Comparison of ENCODE assay signal across 8 mouse cellular contexts in the genomic region with DNA sequence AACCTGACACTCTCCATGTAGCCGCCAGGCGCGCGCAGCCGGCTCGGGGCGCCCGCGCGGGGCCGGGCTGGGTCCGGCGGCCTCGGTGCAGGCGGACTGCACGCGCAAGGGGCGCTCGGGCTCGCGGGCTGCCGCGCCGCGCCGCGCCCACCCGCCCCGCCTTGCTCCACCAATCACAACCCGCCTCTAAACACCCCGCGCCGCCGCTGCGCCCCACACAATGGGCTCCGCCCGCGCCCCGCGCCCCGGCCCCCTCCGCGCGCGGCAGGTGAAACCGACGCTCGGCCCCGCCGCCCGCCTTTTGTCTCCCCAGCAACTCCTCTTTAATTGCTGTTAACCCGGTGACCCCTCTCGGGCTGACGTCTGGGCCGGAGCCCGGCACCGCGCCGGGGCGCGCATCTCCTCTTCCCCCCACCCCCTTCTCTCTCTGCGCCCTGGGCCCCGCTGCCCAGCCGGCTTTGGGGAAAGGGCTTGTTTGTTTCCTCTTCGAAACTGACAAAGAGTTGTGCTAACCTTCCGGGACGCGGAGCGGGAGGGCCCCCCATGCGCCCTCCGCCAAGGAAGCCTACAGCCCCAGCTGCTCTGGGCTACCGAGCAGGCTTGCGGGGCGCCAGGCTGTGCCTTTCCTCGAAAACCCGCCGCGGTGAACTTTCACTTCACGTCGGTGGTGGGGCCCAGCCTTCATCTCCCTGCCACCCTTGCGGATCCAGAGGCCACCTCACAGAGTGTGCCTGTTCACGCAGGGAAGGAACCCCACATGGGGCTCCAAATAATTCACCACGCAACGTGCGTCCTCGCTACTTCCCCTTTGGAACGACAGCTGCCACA.
A peak's percentile ranks its signal among the peaks of the same experiment; 100 is the strongest.
DNase-seq lines count a peak whose midpoint lies in the region; ATAC-seq and TF ChIP-seq lines count a peak whose summit lies in the region.

No protein-coding gene starts in this region.

- peak overlapping the region; percentile 19 for H3K9ac ChIP-seq in liver, embryonic 14.5 days (replicated peaks)
- peak overlapping the region; percentile 93 for H3K9ac ChIP-seq in stomach, embryonic 16.5 days (ENCODE audit: low read length)

- no peak overlapping the region for H3K27ac ChIP-seq in liver, embryonic 14.5 days
- peak overlapping the region; percentile 98 for H3K27ac ChIP-seq in stomach, embryonic 16.5 days (ENCODE audit: low read length)

- peak; percentile 63 to 86 for DNase-seq in adrenal gland, adult (ENCODE audit: inconsistent age in 2 of 2, low spot score in 1 of 2)
- DNase-seq in adrenal gland, adult 8-10 months, result no peak
- DNase-seq in adrenal gland, postnatal 14 days, result peak; percentile 75
- DNase-seq in gastrocnemius, postnatal 10 days, result peak; percentile 56
- no peak for DNase-seq in liver, embryonic 14.5 days (ENCODE audit: low read depth in 3 of 3, low spot score in 3 of 3)
- DNase-seq in naive thymus-derived CD4-positive, alpha-beta T cell, adult 2 months (ENCODE audit: low read depth), result peak; percentile 58

- ATAC-seq in inflammation-experienced regulatory T-cells, adult 6 months, result peak; percentile 14
- ATAC-seq in liver, embryonic 14.5 days (ENCODE audit: insufficient read depth), result peak; percentile 81
- peak; percentile 95 for ATAC-seq in stomach, embryonic 16.5 days (ENCODE audit: insufficient read depth, low FRiP score)

- WGBS in liver, embryonic 14.5 days (ENCODE audit: insufficient replicate concordance), result under 1% methylated on average over 67 of the region's 87 CpGs
- under 1% methylated on average over 76 of the region's 87 CpGs for WGBS in stomach, embryonic 16.5 days

- peaks cover 8% of the 10 kb centered on the region for H3K27me3 ChIP-seq in liver, embryonic 14.5 days (ENCODE audit: control insufficient read depth, insufficient read depth, low read length)
- H3K27me3 ChIP-seq in stomach, embryonic 16.5 days (ENCODE audit: control insufficient read depth, insufficient read depth, low read length), result no peaks in the 10 kb centered on the region

- peak overlapping the region; percentile 61 for H3K4me2 ChIP-seq in liver, embryonic 14.5 days (ENCODE audit: low read depth)
- H3K4me2 ChIP-seq in stomach, embryonic 16.5 days (ENCODE audit: low read depth, low read length), result peak overlapping the region; percentile 77

- no peak for TF ChIP-seq CTCF in liver, embryonic 14.5 days (IDR thresholded peaks at IDR 0.05; ENCODE audit: low read depth)

- H3K36me3 ChIP-seq in liver, embryonic 14.5 days (replicated peaks; ENCODE audit: control insufficient read depth, insufficient read depth, low read depth), result no peaks in the 10 kb centered on the region
- no peaks in the 10 kb centered on the region for H3K36me3 ChIP-seq in stomach, embryonic 16.5 days (ENCODE audit: control insufficient read depth, insufficient read depth, low read length)

- no peaks in the 10 kb centered on the region for H3K9me3 ChIP-seq in liver, embryonic 14.5 days (ENCODE audit: control insufficient read depth, low read length)
- no peaks in the 10 kb centered on the region for H3K9me3 ChIP-seq in stomach, embryonic 16.5 days (replicated peaks; ENCODE audit: control insufficient read depth, low read length)

- peaks cover 0 to 22% of the 10 kb centered on the region in 2 experiments; a peak in 2 of 4 replicates for H3K4me1 ChIP-seq in liver, embryonic 14.5 days (replicated peaks; ENCODE audit: control insufficient read depth in 2 of 2, insufficient read depth in 2 of 2, low read length in 1 of 2)
- peaks cover 36% of the 10 kb centered on the region; the same call in 1 of the 2 replicates for H3K4me1 ChIP-seq in stomach, embryonic 16.5 days (ENCODE audit: control insufficient read depth, insufficient read depth, low read length)

- TF ChIP-seq EP300 in liver, embryonic 14.5 days (IDR thresholded peaks at IDR 0.05; ENCODE audit: low read depth), result no peak

- H3K4me3 ChIP-seq in liver, embryonic 14.5 days (ENCODE audit: insufficient read depth in 1 of 2, low read depth in 2 of 2, low read length in 2 of 2), result peak overlapping the region; percentile 59 to 63
- H3K4me3 ChIP-seq in stomach, embryonic 16.5 days (replicated peaks; ENCODE audit: low read length), result peak overlapping the region; percentile 84

Comparison
In these comparisons a context has a peak if more than half of its experiments do, and no peak if none do; other contexts are left out.
1. DNase-seq: peak in adrenal gland, adult (2 of 2), adrenal gland, postnatal 14 days (single experiment), gastrocnemius, postnatal 10 days (single experiment) and naive thymus-derived CD4-positive, alpha-beta T cell, adult 2 months (single experiment); none in adrenal gland, adult 8-10 months (single experiment) and liver, embryonic 14.5 days (0 of 3).
2. ATAC-seq: peak in every context shown above with its lines; median percentile 95 in stomach, embryonic 16.5 days; 81 in liver, embryonic 14.5 days; 14 in inflammation-experienced regulatory T-cells, adult 6 months.